Mouse (Mus musculus) cortical plate, adult 2 months (tissue): ENCODE results near the gene Hist1h2bf.

Source experiments
- CTCF ChIP-seq: fragments of 200-500 bp; IDR thresholded peaks from 2 replicates; pipeline ENCODE4 v1.5.1; 2011; ENCODE audit warnings: mild to moderate bottlenecking, control low read depth, low read length; ENCODE audit not compliant: insufficient read depth; ENCODE audit errors: extremely low read depth
- POLR2A ChIP-seq: fragments of 200-500 bp; IDR thresholded peaks from 2 replicates; pipeline ENCODE4 v1.6.1; 2011; ENCODE audit warnings: mild to moderate bottlenecking, low read length, control low read depth; ENCODE audit not compliant: insufficient read depth; ENCODE audit errors: extremely low read depth

- TF ChIP-seq POLR2A: no peak
- TF ChIP-seq CTCF: no peak
Measured at GRCm38 (mm10) chr13:23572218-23573033, 1.6 kb downstream of the Hist1h2bf start.
